Comparison of ENCODE assay signal across 7 mouse cellular contexts in the genomic region with DNA sequence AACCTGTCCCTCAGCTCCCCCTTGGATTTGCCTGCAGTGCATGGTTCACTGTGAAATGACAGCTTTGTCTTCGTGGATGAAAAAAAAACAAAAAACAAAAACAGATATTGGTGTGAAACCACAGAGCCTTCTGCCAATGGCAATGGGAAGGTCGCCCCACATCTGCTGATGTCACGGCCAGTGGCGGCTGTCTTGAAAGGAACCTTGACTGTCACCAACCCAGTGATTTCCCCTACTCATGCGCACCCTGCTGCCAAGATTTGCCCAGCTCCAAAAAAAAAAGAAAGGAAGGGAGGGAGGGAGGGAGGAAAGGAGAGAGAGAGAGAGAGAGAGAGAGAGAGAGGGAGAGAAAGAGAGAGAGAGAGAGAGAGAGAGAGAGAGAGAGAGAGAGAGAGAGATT.
"Had no signal": no experiment of that assay in that cellular context is flagged by ENCODE, and none has a peak within 500 bp of the region (broad histone marks: within the 10 kb centered on the region; RNA-seq: fewer than 3 reads in every experiment).

No protein-coding gene starts in this region.

- DNase-seq: kidney, adult 9 months; kidney, postnatal 14 days; kidney, postnatal 4 days; left cerebral cortex, postnatal 4 days; liver, postnatal 0 days; lung, embryonic 14.5 days; thymus, postnatal 25 days had no signal
